In genomic region chr16:46010153-46010905, GRCm38 (mm10) we compare ENCODE assay signal across 8 mouse cellular contexts. TPM values are rescaled to one million over a fixed set of nuclear protein-coding genes. Genes with fewer than 3 reads are reported as not detected.
DNase-seq lines count a peak whose midpoint lies in the region; ATAC-seq and TF ChIP-seq lines count a peak whose summit lies in the region.

TSS of gene Plcxd2 (minus strand) at chr16:46010218.

- intact Hi-C loops in left cerebral cortex, postnatal 36 days (cut with DNase I), result no loop called here

- H3K4me2 ChIP-seq in embryonic facial prominence, embryonic 12.5 days (replicated peaks), result peak within 1 kb of the TSS; percentile 91
- peak within 1 kb of the TSS; percentile 95 for H3K4me2 ChIP-seq in intestine, postnatal 0 days (replicated peaks; ENCODE audit: low read depth)

- peak; percentile 99 for ATAC-seq in embryonic facial prominence, embryonic 12.5 days (ENCODE audit: insufficient number of reproducible peaks, insufficient read depth, low FRiP score, low TSS enrichment)
- peak; percentile 94 for ATAC-seq in granulocyte monocyte progenitor cell, adult 5-6 weeks (replicated peaks; ENCODE audit: poor library complexity, severe bottlenecking)
- ATAC-seq in intestine, postnatal 0 days, result peak; percentile 98

- peak within 1 kb of the TSS; percentile 63; the same call in 1 of the 2 replicates for H3K27ac ChIP-seq in embryonic facial prominence, embryonic 12.5 days
- H3K27ac ChIP-seq in intestine, postnatal 0 days (ENCODE audit: low read depth, low read length), result peak within 1 kb of the TSS; percentile 86
- peak within 1 kb of the TSS; percentile 86 for H3K27ac ChIP-seq in midbrain, embryonic 10.5 days (replicated peaks)

- peak within 1 kb of the TSS; percentile 56 for H3K9ac ChIP-seq in embryonic facial prominence, embryonic 12.5 days
- H3K9ac ChIP-seq in intestine, postnatal 0 days (ENCODE audit: low read depth, low read length), result peak within 1 kb of the TSS; percentile 68

- H3K4me3 ChIP-seq in embryonic facial prominence, embryonic 12.5 days, result peak within 1 kb of the TSS; percentile 61
- H3K4me3 ChIP-seq in intestine, postnatal 0 days (ENCODE audit: low read depth, low read length), result peak within 1 kb of the TSS; percentile 64
- H3K4me3 ChIP-seq in midbrain, embryonic 10.5 days, result peak within 1 kb of the TSS; percentile 75

- peaks cover 3% of the 10 kb centered on the region; the same call in 1 of the 2 replicates for H3K27me3 ChIP-seq in embryonic facial prominence, embryonic 12.5 days
- H3K27me3 ChIP-seq in intestine, postnatal 0 days (replicated peaks; ENCODE audit: control insufficient read depth, insufficient read depth, low read length), result no peaks in the 10 kb centered on the region
- peaks cover 8% of the 10 kb centered on the region for H3K27me3 ChIP-seq in midbrain, embryonic 10.5 days (ENCODE audit: low read depth, poor library complexity, severe bottlenecking)

- H3K36me3 ChIP-seq in embryonic facial prominence, embryonic 12.5 days, result no peaks in the 10 kb centered on the region
- peaks cover 1% of the 10 kb centered on the region; the same call in 1 of the 2 replicates for H3K36me3 ChIP-seq in intestine, postnatal 0 days (ENCODE audit: control insufficient read depth, insufficient read depth)
- no peaks in the 10 kb centered on the region for H3K36me3 ChIP-seq in midbrain, embryonic 10.5 days

- DNase-seq in adrenal gland, postnatal 36 days, result peak; percentile 95 to 97
- peak; percentile 93 for DNase-seq in left cerebral cortex, postnatal 36 days (ENCODE audit: low spot score in 2 of 2)
- peak; percentile 95 for DNase-seq in midbrain, embryonic 10.5 days (ENCODE audit: low spot score)
- peak; percentile 92 to 93 for DNase-seq in right cerebral cortex, postnatal 36 days (ENCODE audit: low spot score in 2 of 2)
- peak; percentile 91 to 94 for DNase-seq in urinary bladder, postnatal 4 days (ENCODE audit: low spot score in 2 of 2)

- H3K4me1 ChIP-seq in embryonic facial prominence, embryonic 12.5 days, result 0 out of 2 replicates have a peak, but pooled peaks cover 4% of the 10 kb centered on the region
- no peaks in the 10 kb centered on the region for H3K4me1 ChIP-seq in intestine, postnatal 0 days (replicated peaks; ENCODE audit: control insufficient read depth, insufficient read depth, low read length)
- peaks cover 19% of the 10 kb centered on the region for H3K4me1 ChIP-seq in midbrain, embryonic 10.5 days

- under 1% methylated on average over 39 of the region's 39 CpGs for WGBS in embryonic facial prominence, embryonic 12.5 days
- WGBS in intestine, postnatal 0 days, result under 1% methylated on average over 39 of the region's 39 CpGs
- WGBS in midbrain, embryonic 10.5 days, result under 1% methylated on average over 39 of the region's 39 CpGs

- no peaks in the 10 kb centered on the region for H3K9me3 ChIP-seq in embryonic facial prominence, embryonic 12.5 days
- H3K9me3 ChIP-seq in intestine, postnatal 0 days (ENCODE audit: control insufficient read depth), result no peaks in the 10 kb centered on the region
- no peaks in the 10 kb centered on the region for H3K9me3 ChIP-seq in midbrain, embryonic 10.5 days (replicated peaks)

- TF ChIP-seq CTCF in intestine, postnatal 0 days (IDR thresholded peaks at IDR 0.05; ENCODE audit: low read depth), result 0 out of 2 replicates have a peak, but pooled peaks have one; percentile 17

RNA-seq across cellular contexts. Expression of gene Plcxd2, which starts in this region (rescaled TPM):
- total RNA-seq in adrenal gland, postnatal 36 days (2021), result under 1 TPM; 0.26 to 0.72 TPM
- 1.9 and 3.0 TPM in 2 replicates for polyA plus RNA-seq in embryonic facial prominence, embryonic 12.5 days (2016; fragmentation: Nextera tagmentation; extraction: Ambion mirVana)
- 2.4 and 2.8 TPM in 2 replicates for total RNA-seq in granulocyte monocyte progenitor cell, adult 5-6 weeks (2014; fragmentation: Nextera tagmentation)
- total RNA-seq in granulocyte monocyte progenitor cell, adult 5-6 weeks (2017), result 5.3 and 5.8 TPM in 2 replicates
- polyA plus RNA-seq in intestine, postnatal 0 days (2015; fragmentation: Nextera tagmentation; extraction: Ambion mirVana), result 2.3 and 2.4 TPM in 2 replicates
- 10 to 100 TPM; 74.9 to 81.2 TPM for total RNA-seq in left cerebral cortex, postnatal 36 days (2021)
- polyA plus RNA-seq in midbrain, embryonic 10.5 days (2016; fragmentation: Nextera tagmentation; extraction: Ambion mirVana), result 2.0 and 3.9 TPM in 2 replicates

Comparison
In these comparisons a context has a peak if more than half of its experiments do, and no peak if none do; other contexts are left out.
1. Peak in every context shown above with its lines: DNase-seq, ATAC-seq, H3K4me3 ChIP-seq and H3K27ac ChIP-seq.
2. RNA of gene Plcxd2 (total RNA-seq): 74.9 to 81.2 TPM in left cerebral cortex, postnatal 36 days; 2.4 to 5.8 TPM in granulocyte monocyte progenitor cell, adult 5-6 weeks and 0.26 to 0.72 TPM in adrenal gland, postnatal 36 days; every median in the first group is over 10 times any median in the second.
3. Peak in DNase-seq in adrenal gland, postnatal 36 days; RNA of the gene not detected or under 1 TPM.